Mouse (Mus musculus): ENCODE data around the gene Ppp1r37.
A peak's percentile ranks its signal among the peaks of the same experiment; 100 is the strongest.

GRCm38 (mm10) chr7:19503481-19504068 is 59.3 kb downstream of the Ppp1r37 start:
- peak; percentile 80 for TF ChIP-seq CTCF (IDR thresholded peaks at IDR 0.05; ENCODE audit: insufficient read depth, low read length)
- no peak for TF ChIP-seq POLR2A (IDR thresholded peaks at IDR 0.05; ENCODE audit: borderline replicate concordance, extremely low read depth, low read depth, low read length)

Data from lung, adult 2 months (tissue).